Mouse (Mus musculus) G1E (cell line): ENCODE results near the gene Kcnk6. TPM values are rescaled to one million over a fixed set of nuclear protein-coding genes. Genes with fewer than 3 reads are reported as not detected.

Experiments used
- ATAC-seq: 2 replicates; pipeline ENCODE4 v1.8.0; 2016; ENCODE audit warnings: mild to moderate bottlenecking; ENCODE audit not compliant: insufficient number of reproducible peaks, poor library complexity, low FRiP score, severe bottlenecking; ENCODE audit errors: extremely low read depth
- DNase-seq: peaks from one replicate; pipeline ENCODE4 v3.0.0; 2012; ENCODE audit warnings: low spot score
- H3K27me3 ChIP-seq: 2 replicates; pipeline ENCODE4 v1.6.1; 2012; ENCODE audit warnings: mild to moderate bottlenecking, low read length, inconsistent platforms; ENCODE audit not compliant: insufficient read depth
- H3K36me3 ChIP-seq: replicated peaks from 2 replicates; pipeline ENCODE3; 2012; ENCODE audit warnings: mild to moderate bottlenecking, inconsistent platforms
- H3K4me1 ChIP-seq: 2 replicates; pipeline ENCODE4 v1.6.1; 2012; ENCODE audit warnings: low read depth, low read length, inconsistent platforms, mixed read lengths; ENCODE audit not compliant: insufficient read depth
- H3K4me3 ChIP-seq: 2 replicates; pipeline ENCODE4 v1.5.1; 2012; ENCODE audit warnings: low read depth, mild to moderate bottlenecking, inconsistent platforms, low read length, moderate library complexity, mixed read lengths
- H3K9me3 ChIP-seq: replicated peaks from 2 replicates; pipeline ENCODE4 v1.6.1; 2012; ENCODE audit warnings: inconsistent platforms
- CTCF ChIP-seq: IDR thresholded peaks from 2 replicates; pipeline ENCODE4 v1.5.1; 2012; ENCODE audit warnings: low read depth, low read length, inconsistent platforms, mixed read lengths
- GATA1 ChIP-seq: IDR thresholded peaks from 2 replicates; pipeline ENCODE4 v1.6.1; 2012; ENCODE audit warnings: borderline replicate concordance, low read length, inconsistent platforms, mixed read lengths
- GATA2 ChIP-seq: IDR thresholded peaks from 2 replicates; pipeline ENCODE4 v1.6.1; 2012; ENCODE audit warnings: low read depth, low read length, inconsistent platforms, borderline replicate concordance
- POLR2AphosphoS5 ChIP-seq: IDR thresholded peaks from 2 replicates; pipeline ENCODE4 v1.6.1; 2012; ENCODE audit warnings: low read depth, low read length, inconsistent platforms; ENCODE audit not compliant: insufficient replicate concordance
- TAL1 ChIP-seq: conservative IDR thresholded peaks from 2 replicates; pipeline ENCODE4 v1.6.1; 2012; ENCODE audit warnings: low read depth, low read length, inconsistent platforms, mixed read lengths
- polyA plus RNA-seq: library from polyadenylated mRNA; stranded (reverse); fragments of >175 nt; gene quantifications from 2 replicates; pipeline ENCODE4 v1.2.3, GENCODE M21; 2012
- total RNA-seq, 2 experiments: library from RNA; stranded (forward) in 1 of 2; stranded (reverse) in 1 of 2; fragments of 200-1000 nt in 1 of 2; fragments of >200 nt in 1 of 2; fragmentation: Nextera tagmentation in 1 of 2; gene quantifications; 2 replicates each; pipeline ENCODE4 v1.2.3; 2014 to 2017

The Kcnk6 gene
- total and polyA plus RNA-seq, 3 experiments = not detected

- Histone ChIP-seq H3K4me3 (no peak overlapping the region), H3K36me3 (peaks cover 88% of the 10 kb centered on the region), H3K4me1 (peaks cover 3% of the 10 kb centered on the region; the same call in 1 of the 2 replicates), H3K9me3 (no peaks in the 10 kb centered on the region), H3K27me3 (no peaks in the 10 kb centered on the region)
- ATAC-seq (no peak), DNase-seq (no peak)
- no peak for TF ChIP-seq GATA2
- no peak for TF ChIP-seq TAL1
- no peak for TF ChIP-seq POLR2AphosphoS5
- TF ChIP-seq GATA1 = no peak
- TF ChIP-seq CTCF = no peak
These were observed 29.8 kb upstream of the Kcnk6 start for GRCm38 (mm10) chr7:29262151-29262550.

GRCm38 (mm10) chr7:29259781-29260730, 27.7 kb upstream of the Kcnk6 start:
- DNase-seq (no peak), ATAC-seq (no peak)
- peaks cover 88% of the 10 kb centered on the region for H3K36me3 ChIP-seq
- TF ChIP-seq POLR2AphosphoS5 (no peak), GATA2 (no peak), CTCF (no peak), GATA1 (no peak), TAL1 (no peak)
- H3K4me3 ChIP-seq = no peak overlapping the region
- H3K27me3 ChIP-seq = no peaks in the 10 kb centered on the region
- H3K4me1 ChIP-seq = peaks cover 3% of the 10 kb centered on the region; the same call in 1 of the 2 replicates
- no peaks in the 10 kb centered on the region for H3K9me3 ChIP-seq

GRCm38 (mm10) chr7:29257368-29257767, 25.1 kb upstream of the Kcnk6 start:
- ATAC-seq (no peak), DNase-seq (no peak)
- Histone ChIP-seq H3K36me3 (peaks cover 78% of the 10 kb centered on the region), H3K9me3 (no peaks in the 10 kb centered on the region), H3K4me3 (no peak overlapping the region), H3K27me3 (no peaks in the 10 kb centered on the region), H3K4me1 (peaks cover 20% of the 10 kb centered on the region)
- TF ChIP-seq GATA1 (no peak), POLR2AphosphoS5 (no peak), GATA2 (no peak), CTCF (no peak), TAL1 (no peak)

- no peak for TF ChIP-seq GATA1
- no peak for TF ChIP-seq GATA2
- no peak for TF ChIP-seq POLR2AphosphoS5
- TF ChIP-seq TAL1 = no peak
- TF ChIP-seq CTCF = no peak
- Histone ChIP-seq H3K9me3 (no peaks in the 10 kb centered on the region), H3K4me3 (no peak overlapping the region), H3K4me1 (peaks cover 30% of the 10 kb centered on the region), H3K36me3 (peaks cover 67% of the 10 kb centered on the region), H3K27me3 (no peaks in the 10 kb centered on the region)
- ATAC-seq (no peak), DNase-seq (no peak)
These were observed 23.6 kb upstream of the Kcnk6 start for GRCm38 (mm10) chr7:29255875-29256274.

GRCm38 (mm10) chr7:29253842-29254241, 21.5 kb upstream of the Kcnk6 start:
- no peak for ATAC-seq

GRCm38 (mm10) chr7:29251166-29251565, 18.9 kb upstream of the Kcnk6 start:
- H3K27me3 ChIP-seq = no peaks in the 10 kb centered on the region
- no peak overlapping the region for H3K4me3 ChIP-seq
- ATAC-seq (no peak; the same call in 1 of the 2 replicates), DNase-seq (no peak)
- TF ChIP-seq CTCF (no peak), POLR2AphosphoS5 (no peak), GATA2 (no peak), TAL1 (no peak), GATA1 (no peak)
- peaks cover 56% of the 10 kb centered on the region for H3K36me3 ChIP-seq
- no peaks in the 10 kb centered on the region for H3K9me3 ChIP-seq
- peaks cover 34% of the 10 kb centered on the region for H3K4me1 ChIP-seq

More at GRCm38 (mm10) chr7:29253842-29254241, 21.5 kb upstream of the Kcnk6 start:
- TF ChIP-seq TAL1 = no peak
- no peak for TF ChIP-seq POLR2AphosphoS5
- no peak for TF ChIP-seq CTCF
- Histone ChIP-seq H3K36me3 (peaks cover 55% of the 10 kb centered on the region), H3K4me1 (peaks cover 27% of the 10 kb centered on the region), H3K9me3 (no peaks in the 10 kb centered on the region), H3K27me3 (no peaks in the 10 kb centered on the region), H3K4me3 (no peak overlapping the region)
- no peak for DNase-seq
